Mouse (Mus musculus) embryo, embryonic 9.5 days (tissue): Measurements from ENCODE around the gene Elk3.

Experiments used
- DNase-seq: peaks from one replicate; pipeline ENCODE4 v3.0.0-alpha.2; 2017; ENCODE audit errors: extremely low spot score

The Elk3 gene

GRCm38 (mm10) chr10:93269744-93270143 lies 41.2 kb downstream of the Elk3 start:
- DNase-seq = no peak

DNA sequence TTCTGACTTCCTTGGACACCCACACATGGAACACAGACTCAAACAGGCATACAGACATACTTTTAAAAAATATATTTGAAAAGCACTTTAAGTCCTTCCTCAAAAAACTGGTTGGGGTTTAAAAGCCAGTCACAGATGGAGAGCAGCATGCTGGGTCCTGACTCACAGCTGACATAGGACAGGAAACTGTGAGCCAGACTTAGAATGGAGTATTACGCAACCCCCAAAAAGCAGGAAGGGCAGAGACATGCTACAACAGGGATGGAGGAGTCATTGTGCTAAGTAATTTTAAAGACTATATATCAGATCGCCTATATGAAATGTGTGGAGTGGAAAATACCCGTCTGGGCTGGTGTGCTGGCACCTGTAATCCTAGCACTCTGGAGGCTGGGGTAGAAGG lies 42.6 kb downstream of the Elk3 start:
- no peak for DNase-seq

GRCm38 (mm10) chr10:93267509-93267908 lies 43.4 kb downstream of the Elk3 start:
- no peak for DNase-seq

GRCm38 (mm10) chr10:93266521-93266920 lies 44.4 kb downstream of the Elk3 start:
- no peak for DNase-seq

- DNase-seq = no peak
Measured at GRCm38 (mm10) chr10:93265833-93266232, 45.1 kb downstream of the Elk3 start.

GRCm38 (mm10) chr10:93264001-93264400 lies 46.9 kb downstream of the Elk3 start:
- DNase-seq = no peak

DNA sequence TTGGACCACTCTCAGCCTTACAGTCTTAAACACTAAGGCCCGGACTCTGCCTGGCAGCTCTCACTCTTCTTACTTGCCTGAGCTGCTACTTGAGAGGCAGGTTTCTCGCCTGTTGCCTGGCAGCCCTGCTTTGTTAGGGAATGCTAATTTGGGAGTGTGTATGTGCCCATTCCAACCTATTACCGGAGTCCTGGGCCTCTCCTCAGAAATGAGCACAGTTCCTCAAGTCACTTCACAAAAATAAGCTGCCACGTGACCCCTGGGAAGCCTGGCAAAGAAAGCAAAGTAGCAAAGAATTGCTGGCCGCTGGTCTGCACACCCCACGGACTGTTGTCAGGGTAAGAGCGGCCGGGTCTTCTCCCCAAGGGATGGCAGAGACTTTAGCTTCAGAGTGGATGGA lies 47.5 kb downstream of the Elk3 start:
- DNase-seq = no peak

DNA sequence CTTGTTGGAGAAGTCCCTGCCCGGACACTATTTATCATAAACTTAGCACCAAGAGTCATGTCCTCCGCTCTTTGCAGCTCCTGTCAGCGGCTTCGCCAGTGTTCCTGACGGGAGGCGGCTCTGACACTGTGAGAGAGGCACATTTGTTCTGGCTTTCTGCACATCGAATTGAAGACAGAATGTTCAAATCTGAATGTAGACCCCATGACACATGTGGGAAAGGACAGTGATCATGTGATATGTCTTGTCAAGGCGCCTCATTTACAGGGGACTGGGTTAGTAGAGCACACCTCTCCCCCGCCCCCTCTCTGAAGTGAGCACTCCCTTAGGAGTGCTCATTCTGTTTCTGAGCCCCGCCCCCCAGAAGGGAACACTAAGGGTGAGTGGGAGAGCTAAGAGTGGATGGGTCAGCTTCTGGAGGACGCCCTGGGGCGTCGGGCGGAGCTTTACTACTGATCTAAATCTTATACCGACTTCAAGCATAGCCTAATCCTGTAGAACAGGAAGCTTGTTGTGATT lies 48.9 kb downstream of the Elk3 start:
- DNase-seq = no peak

DNA sequence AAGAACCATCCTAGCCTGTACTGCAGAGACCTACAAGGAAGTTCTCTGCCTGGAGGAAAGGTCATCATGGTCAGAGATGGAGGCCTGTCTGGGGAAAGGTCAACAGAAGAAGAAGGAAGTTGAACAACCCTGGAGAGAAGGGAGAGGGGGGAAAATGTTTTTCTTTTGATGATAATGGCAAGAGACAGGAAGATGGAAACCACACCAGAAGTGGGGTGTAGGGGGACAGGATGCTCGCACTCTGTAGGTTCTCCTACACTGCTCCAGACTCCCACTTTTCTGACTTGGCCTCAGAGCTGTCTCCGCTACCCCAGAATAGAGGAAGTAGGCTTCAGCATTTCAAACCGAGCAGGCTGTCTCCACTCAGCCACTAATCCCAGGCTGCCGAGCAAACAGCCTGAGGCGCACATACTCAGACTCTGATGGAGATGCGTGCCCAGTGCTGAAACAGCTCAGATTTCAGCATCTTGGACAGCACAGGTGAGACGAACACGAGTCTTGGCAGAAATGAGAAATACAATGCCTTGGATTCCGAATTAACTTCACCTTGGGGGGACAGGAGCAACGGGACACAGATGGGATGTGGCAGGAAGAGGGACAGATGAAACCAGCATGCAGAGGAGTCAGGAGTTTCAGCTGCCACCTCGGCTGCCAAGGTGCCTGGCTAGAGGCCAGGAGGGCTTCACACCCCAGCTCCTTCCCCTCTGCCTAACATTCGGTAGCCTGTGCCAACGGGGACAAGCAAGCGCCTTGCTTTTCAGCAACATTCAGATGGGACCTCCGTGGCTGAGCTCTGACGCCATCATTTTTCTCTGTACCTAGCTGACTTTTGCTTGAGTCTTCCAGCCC lies 49.6 kb downstream of the Elk3 start:
- DNase-seq = no peak

DNA sequence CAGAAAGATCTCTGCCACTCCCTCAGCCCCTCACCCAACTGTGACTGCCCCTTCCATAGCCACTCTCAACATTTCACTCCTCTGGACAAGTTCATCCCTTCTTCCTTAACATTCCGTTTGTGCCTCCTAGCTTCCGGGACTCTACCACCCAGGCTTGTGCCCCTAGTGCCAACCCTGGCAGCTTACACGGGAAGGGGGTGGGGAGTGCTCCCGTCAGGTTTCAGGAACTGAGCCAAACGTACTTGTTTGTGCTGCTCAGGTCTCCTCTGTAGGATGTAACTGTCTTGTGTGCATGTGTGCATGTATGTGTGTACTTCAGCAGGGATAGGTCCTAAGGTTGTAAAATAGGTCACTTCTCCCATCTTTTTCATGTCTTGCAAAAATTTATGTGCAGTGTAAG lies 51.1 kb downstream of the Elk3 start:
- no peak for DNase-seq

GRCm38 (mm10) chr10:93255294-93255693 lies 55.6 kb downstream of the Elk3 start:
- DNase-seq = no peak

- no peak for DNase-seq
Measured at GRCm38 (mm10) chr10:93253156-93253555, 57.8 kb downstream of the Elk3 start.

DNA sequence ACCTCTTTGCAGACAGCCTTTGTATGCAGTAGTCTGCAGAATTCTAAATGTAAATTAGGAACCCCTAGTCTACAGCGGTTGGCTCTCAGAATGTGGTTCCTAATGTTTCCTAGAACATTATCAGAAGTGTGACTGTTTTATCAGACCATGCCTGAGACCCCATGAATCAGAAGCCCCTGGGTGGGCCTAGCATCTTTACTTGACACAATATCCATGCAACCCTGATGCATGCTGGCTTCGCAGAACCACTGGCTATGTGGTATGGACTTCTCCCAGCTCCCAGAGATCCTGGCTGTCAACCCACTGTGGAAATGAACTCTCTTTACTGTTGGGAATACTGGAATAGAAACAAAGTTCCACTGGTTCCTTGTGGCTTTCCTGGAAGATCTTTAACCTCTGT lies 58.3 kb downstream of the Elk3 start:
- DNase-seq = no peak

DNA sequence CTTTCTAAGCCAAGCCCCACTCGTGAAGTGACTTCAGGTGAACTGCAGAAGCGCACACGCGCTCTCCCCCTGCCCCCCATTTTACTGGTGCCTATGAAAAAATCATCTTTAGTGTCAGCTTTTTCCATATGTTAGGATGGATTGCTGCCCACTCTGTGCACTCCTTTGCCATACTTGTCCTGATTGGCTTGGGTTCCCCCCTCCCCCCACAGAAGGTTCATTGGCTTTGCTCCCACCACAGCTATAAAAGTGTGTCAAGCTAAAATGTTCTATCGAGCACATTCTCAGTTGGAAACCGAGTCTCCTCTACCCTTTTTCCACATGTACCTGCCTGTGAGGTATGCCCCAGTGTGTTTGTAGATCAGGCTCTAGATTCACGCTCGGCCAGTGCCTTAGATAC lies 59.5 kb downstream of the Elk3 start:
- no peak for DNase-seq

GRCm38 (mm10) chr10:93250436-93251317 lies 60.3 kb downstream of the Elk3 start:
- no peak for DNase-seq

GRCm38 (mm10) chr10:93249901-93250300 lies 61.0 kb downstream of the Elk3 start:
- DNase-seq = no peak

- no peak for DNase-seq
Measured at GRCm38 (mm10) chr10:93248416-93248815, 62.5 kb downstream of the Elk3 start.

GRCm38 (mm10) chr10:93247902-93248301 lies 63.0 kb downstream of the Elk3 start:
- DNase-seq = no peak

DNA sequence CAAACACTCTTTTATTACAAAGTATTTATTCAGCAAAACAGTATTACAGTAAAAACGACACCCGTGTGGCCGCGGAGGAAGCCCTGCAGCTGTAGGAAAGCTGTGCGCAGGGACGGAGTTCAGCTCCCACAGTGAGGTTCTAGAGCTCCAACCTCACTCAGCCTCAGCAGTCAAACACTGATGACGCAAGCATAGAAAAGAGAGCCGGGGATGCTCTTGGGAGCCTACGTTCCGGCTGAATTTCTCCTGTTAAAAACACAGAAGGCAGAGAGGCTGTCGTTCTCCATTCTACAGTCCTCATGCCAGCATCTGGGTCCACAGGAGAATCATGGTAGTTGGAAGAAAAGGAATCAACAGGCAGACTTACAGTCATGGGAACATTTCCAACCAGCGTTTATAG lies 63.5 kb downstream of the Elk3 start:
- DNase-seq = no peak

GRCm38 (mm10) chr10:93246185-93246920 lies 64.6 kb downstream of the Elk3 start:
- DNase-seq = no peak

DNA sequence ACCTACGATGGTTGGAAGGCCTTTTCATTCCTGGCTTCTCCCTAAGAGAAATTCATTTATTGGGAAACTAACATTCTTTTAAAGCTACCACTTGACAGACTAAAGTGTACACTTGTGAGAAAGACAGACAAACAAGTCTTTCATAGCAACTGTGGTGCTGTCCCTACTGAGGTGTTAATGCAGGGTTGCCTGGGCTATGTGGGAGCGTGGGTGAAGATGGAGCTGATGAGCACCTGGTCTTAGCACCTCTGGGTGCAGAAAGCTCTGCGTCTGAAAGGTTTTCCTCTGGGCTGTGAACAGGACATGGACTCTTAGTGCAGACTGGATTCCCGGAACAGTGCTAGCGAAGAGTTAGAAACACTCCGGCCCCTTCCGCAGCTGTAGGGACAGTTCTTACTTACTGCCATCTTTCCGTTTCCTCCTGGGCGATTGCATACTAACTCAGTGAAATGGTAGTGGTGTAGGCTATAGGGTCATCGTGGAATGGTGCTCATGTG lies 66.7 kb downstream of the Elk3 start:
- no peak for DNase-seq

- DNase-seq = no peak
Measured at GRCm38 (mm10) chr10:93242861-93243260, 68.1 kb downstream of the Elk3 start.
